Mouse (Mus musculus): ENCODE results near the gene Jtb.

- TF ChIP-seq CTCF (IDR thresholded peaks at IDR 0.05; ENCODE audit: control insufficient read depth, insufficient read depth, insufficient read length) (no peak), USF1 (IDR thresholded peaks at IDR 0.05; ENCODE audit: low read depth) (no peak), MYOG (IDR thresholded peaks at IDR 0.05; ENCODE audit: control insufficient read depth, extremely low read depth, insufficient read length) (no peak), MYOD1 (IDR thresholded peaks at IDR 0.05; ENCODE audit: control insufficient read depth, insufficient read length, low read depth) (no peak), FOSL1 (IDR thresholded peaks at IDR 0.05; ENCODE audit: insufficient read depth, low read length, poor library complexity, severe bottlenecking) (no peak), MAX (IDR thresholded peaks at IDR 0.05) (no peak)
Measured at GRCm38 (mm10) chr3:90220088-90220487, 11.3 kb upstream of the Jtb start.
